Mouse (Mus musculus): ENCODE results near the gene 1700017B05Rik. TPM values are rescaled to one million over a fixed set of nuclear protein-coding genes. Genes with fewer than 3 reads are reported as not detected.

1700017B05Rik gene
- polyA plus RNA-seq, 1 experiment from 2014 or later = 19.5 TPM

DNA sequence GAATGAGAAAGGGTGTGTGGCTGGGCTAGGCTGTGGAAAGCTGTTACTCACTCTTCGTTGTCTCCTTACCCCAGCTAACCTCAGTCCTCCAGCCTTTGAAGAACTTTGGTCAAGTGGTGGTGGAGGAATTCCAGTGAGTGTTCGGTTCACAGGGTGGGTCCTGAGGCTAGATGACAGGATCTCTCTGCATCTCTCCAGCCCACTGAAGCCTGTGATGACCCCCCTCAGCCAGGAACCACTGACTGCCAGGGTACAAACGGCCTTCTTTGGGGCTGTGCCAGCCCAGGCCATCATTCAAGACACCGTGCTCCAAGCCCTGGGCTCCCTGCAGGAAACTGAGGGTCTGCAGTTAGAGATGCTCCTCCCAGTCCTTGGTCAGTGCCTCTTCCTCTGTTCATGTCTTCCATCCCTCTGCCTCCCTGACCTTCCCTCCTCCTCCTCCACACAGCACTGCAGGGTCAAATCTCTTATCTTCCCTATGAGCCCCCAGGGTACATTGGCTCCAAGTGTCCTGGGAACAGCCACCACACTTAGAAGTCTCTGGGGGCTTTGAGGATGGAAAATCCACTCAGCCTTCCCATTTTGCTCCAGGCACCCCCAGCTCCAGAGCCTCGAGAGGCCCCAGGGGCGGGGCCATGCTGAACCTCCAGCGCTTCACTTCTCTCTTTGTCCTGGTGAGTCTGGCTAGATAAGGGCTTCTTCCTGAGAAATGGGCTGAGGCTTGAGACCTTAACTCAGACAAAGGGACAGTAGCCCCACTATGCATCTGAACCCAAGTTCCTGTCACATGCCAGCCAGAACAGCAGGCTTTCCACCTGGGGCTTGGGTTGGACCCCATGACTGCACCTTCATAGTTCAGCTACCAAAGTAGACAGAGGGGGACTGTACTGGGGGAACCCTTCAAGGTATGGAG lies 14.1 kb downstream of the 1700017B05Rik start:
- Histone ChIP-seq H3K27me3 (replicated peaks; ENCODE audit: control insufficient read depth, insufficient read depth, low read length) (no peaks in the 10 kb centered on the region), H3K9me3 (ENCODE audit: control insufficient read depth, low read length) (no peaks in the 10 kb centered on the region), H3K27ac (replicated peaks; ENCODE audit: low read depth, low read length) (no peak overlapping the region), H3K4me2 (ENCODE audit: low read depth, low read length) (no peak overlapping the region), H3K4me1 (ENCODE audit: control insufficient read depth, insufficient read depth, low read length) (no peaks in the 10 kb centered on the region), H3K4me3 (ENCODE audit: low read depth, low read length) (no peak overlapping the region), H3K9ac (ENCODE audit: low read depth, low read length) (no peak overlapping the region), H3K36me3 (ENCODE audit: control insufficient read depth, insufficient read depth, low read length) (peaks cover 18% of the 10 kb centered on the region)
- ATAC-seq (ENCODE audit: low read depth) = no peak
- DNase-seq (ENCODE audit: low spot score) = no peak
- WGBS = 60% methylated on average over 6 of the region's 7 CpGs

- Histone ChIP-seq H3K27me3 (replicated peaks; ENCODE audit: control insufficient read depth, insufficient read depth, low read length) (no peaks in the 10 kb centered on the region), H3K27ac (replicated peaks; ENCODE audit: low read depth, low read length) (no peak overlapping the region), H3K9me3 (ENCODE audit: control insufficient read depth, low read length) (no peaks in the 10 kb centered on the region), H3K4me2 (ENCODE audit: low read depth, low read length) (no peak overlapping the region), H3K4me1 (ENCODE audit: control insufficient read depth, insufficient read depth, low read length) (no peaks in the 10 kb centered on the region), H3K4me3 (ENCODE audit: low read depth, low read length) (no peak overlapping the region), H3K9ac (ENCODE audit: low read depth, low read length) (no peak overlapping the region), H3K36me3 (ENCODE audit: control insufficient read depth, insufficient read depth, low read length) (peaks cover 8% of the 10 kb centered on the region; the same call in 1 of the 2 replicates)
- ATAC-seq (ENCODE audit: low read depth) = no peak
- DNase-seq (ENCODE audit: low spot score) = no peak
- WGBS = 66% methylated on average over 8 of the region's 8 CpGs
Observed at GRCm38 (mm10) chr9:57247201-57247671, 15.2 kb downstream of the 1700017B05Rik start.

DNA sequence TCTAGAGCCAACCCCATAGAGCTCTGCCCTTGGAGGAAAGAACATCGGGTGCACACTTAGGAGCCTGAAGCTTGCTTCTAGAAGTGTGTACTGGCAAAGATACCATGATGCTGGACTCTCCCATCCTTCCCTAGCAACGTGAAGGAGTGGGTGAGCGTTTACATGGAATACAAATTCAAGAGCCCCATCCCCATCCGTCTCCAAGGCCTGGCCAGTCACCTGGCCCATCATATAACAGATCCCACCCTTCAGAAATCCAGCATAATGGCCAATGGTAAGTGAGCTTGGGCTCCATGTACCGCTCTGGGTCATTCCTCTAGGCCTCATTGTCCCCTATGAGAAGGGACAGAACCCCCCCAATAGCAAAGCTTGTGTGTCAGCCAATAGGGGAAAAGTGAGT lies 15.9 kb downstream of the 1700017B05Rik start:
- Histone ChIP-seq H3K4me2 (ENCODE audit: low read depth, low read length) (no peak overlapping the region), H3K36me3 (ENCODE audit: control insufficient read depth, insufficient read depth, low read length) (0 out of 2 replicates have a peak, but pooled peaks cover under 1% of the 10 kb centered on the region), H3K4me1 (ENCODE audit: control insufficient read depth, insufficient read depth, low read length) (no peaks in the 10 kb centered on the region), H3K27me3 (replicated peaks; ENCODE audit: control insufficient read depth, insufficient read depth, low read length) (no peaks in the 10 kb centered on the region), H3K9me3 (ENCODE audit: control insufficient read depth, low read length) (no peaks in the 10 kb centered on the region), H3K4me3 (ENCODE audit: low read depth, low read length) (no peak overlapping the region), H3K27ac (replicated peaks; ENCODE audit: low read depth, low read length) (no peak overlapping the region), H3K9ac (ENCODE audit: low read depth, low read length) (no peak overlapping the region)
- WGBS = 90% methylated on average over 5 of the region's 5 CpGs
- no peak for DNase-seq (ENCODE audit: low spot score)
- no peak for ATAC-seq (ENCODE audit: low read depth)

DNA sequence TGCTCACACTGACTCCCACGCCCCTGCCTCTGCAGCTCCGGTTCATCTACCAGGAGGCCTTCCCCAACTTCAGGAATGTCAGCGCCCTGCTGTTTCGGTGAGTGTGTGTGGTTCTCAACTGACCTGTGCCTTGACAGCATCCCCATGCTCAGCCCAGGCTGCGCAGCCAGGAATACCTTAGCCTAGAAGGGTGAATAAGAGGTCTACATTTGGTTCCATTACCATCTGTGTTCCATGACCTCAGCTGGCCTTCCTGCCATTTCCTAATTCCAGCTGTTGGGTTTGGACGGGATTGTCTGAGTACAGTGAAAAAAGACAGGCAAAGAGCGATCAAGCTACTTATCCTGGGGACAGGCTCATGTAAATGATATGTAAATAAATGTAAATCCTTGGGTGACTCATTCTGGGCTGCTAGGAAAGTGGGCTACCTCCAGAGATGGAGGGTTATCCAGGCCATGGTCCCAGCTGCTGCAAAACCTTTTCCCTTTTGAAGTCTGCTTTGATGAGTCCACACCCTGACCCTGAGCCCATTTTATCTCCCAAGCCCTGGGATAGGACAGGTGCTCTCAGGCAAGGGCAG lies 18.2 kb downstream of the 1700017B05Rik start:
- H3K27me3 ChIP-seq (replicated peaks; ENCODE audit: control insufficient read depth, insufficient read depth, low read length) = no peaks in the 10 kb centered on the region
- DNase-seq (ENCODE audit: low spot score) (no peak), ATAC-seq (ENCODE audit: low read depth) (no peak)
- 22% methylated on average over 7 of the region's 7 CpGs for WGBS
- H3K9me3 ChIP-seq (ENCODE audit: control insufficient read depth, low read length) = no peaks in the 10 kb centered on the region
- H3K9ac ChIP-seq (ENCODE audit: low read depth, low read length) = no peak overlapping the region
- no peak overlapping the region for H3K4me2 ChIP-seq (ENCODE audit: low read depth, low read length)
- H3K4me1 ChIP-seq (ENCODE audit: control insufficient read depth, insufficient read depth, low read length) = no peaks in the 10 kb centered on the region
- H3K36me3 ChIP-seq (ENCODE audit: control insufficient read depth, insufficient read depth, low read length) = no peaks in the 10 kb centered on the region
- no peak overlapping the region for H3K27ac ChIP-seq (replicated peaks; ENCODE audit: low read depth, low read length)
- H3K4me3 ChIP-seq (ENCODE audit: low read depth, low read length) = no peak overlapping the region

DNA sequence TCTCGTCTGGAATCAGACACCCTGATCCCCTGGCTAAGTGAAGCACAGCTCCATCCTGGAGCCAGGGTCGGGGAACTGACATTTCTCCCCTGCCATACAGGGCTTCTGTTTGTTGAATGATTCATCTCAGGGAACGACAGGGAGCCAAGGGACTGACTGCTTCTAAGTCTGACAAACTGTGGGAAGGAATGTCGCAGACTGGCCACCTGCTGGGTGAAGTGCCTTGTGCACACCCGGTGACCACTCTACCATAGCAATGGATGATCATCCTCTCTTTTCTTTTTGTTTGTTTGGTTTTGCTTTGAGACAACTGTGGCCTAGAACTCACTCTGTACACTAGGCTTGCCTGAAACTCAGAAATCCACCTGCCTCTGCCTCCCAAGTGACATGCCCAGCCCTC lies 19.5 kb downstream of the 1700017B05Rik start:
- no peaks in the 10 kb centered on the region for H3K4me1 ChIP-seq (ENCODE audit: control insufficient read depth, insufficient read depth, low read length)
- no peak overlapping the region for H3K4me2 ChIP-seq (ENCODE audit: low read depth, low read length)
- H3K9me3 ChIP-seq (ENCODE audit: control insufficient read depth, low read length) = no peaks in the 10 kb centered on the region
- no peak overlapping the region for H3K9ac ChIP-seq (ENCODE audit: low read depth, low read length)
- no peak overlapping the region for H3K27ac ChIP-seq (replicated peaks; ENCODE audit: low read depth, low read length)
- no peak for DNase-seq (ENCODE audit: low spot score)
- H3K4me3 ChIP-seq (ENCODE audit: low read depth, low read length) = no peak overlapping the region
- H3K36me3 ChIP-seq (ENCODE audit: control insufficient read depth, insufficient read depth, low read length) = no peaks in the 10 kb centered on the region
- WGBS = 35% methylated on average over 5 of the region's 5 CpGs
- H3K27me3 ChIP-seq (replicated peaks; ENCODE audit: control insufficient read depth, insufficient read depth, low read length) = no peaks in the 10 kb centered on the region
- no peak for ATAC-seq (ENCODE audit: low read depth)

DNA sequence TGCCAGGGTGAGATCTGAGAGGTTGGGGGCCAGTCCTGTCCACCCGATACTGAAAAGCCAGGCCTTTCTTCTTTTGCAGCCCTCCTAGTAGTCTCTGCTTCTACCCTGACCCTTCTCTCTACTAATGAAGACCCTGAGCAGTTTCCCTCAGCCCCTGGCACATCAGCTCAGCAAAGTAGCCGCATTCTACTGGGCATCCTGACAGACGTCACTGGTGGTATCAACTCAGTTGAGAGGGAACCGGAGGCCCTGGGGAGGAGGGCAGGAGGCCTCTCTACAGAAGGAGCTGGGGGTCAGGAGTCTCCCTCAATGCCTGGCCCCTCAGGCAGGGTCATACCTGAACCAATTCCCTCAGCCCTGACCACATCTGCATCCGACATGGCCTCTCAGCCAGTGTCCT lies 21.3 kb downstream of the 1700017B05Rik start:
- H3K9me3 ChIP-seq (ENCODE audit: control insufficient read depth, low read length) = no peaks in the 10 kb centered on the region
- ATAC-seq (ENCODE audit: low read depth) (no peak), DNase-seq (ENCODE audit: low spot score) (no peak)
- 76% methylated on average over 5 of the region's 5 CpGs for WGBS
- H3K4me1 ChIP-seq (ENCODE audit: control insufficient read depth, insufficient read depth, low read length) = no peaks in the 10 kb centered on the region
- H3K27ac ChIP-seq (replicated peaks; ENCODE audit: low read depth, low read length) = no peak overlapping the region
- H3K4me3 ChIP-seq (ENCODE audit: low read depth, low read length) = no peak overlapping the region
- H3K4me2 ChIP-seq (ENCODE audit: low read depth, low read length) = no peak overlapping the region
- no peaks in the 10 kb centered on the region for H3K36me3 ChIP-seq (ENCODE audit: control insufficient read depth, insufficient read depth, low read length)
- H3K9ac ChIP-seq (ENCODE audit: low read depth, low read length) = no peak overlapping the region
- H3K27me3 ChIP-seq (replicated peaks; ENCODE audit: control insufficient read depth, insufficient read depth, low read length) = no peaks in the 10 kb centered on the region

DNA sequence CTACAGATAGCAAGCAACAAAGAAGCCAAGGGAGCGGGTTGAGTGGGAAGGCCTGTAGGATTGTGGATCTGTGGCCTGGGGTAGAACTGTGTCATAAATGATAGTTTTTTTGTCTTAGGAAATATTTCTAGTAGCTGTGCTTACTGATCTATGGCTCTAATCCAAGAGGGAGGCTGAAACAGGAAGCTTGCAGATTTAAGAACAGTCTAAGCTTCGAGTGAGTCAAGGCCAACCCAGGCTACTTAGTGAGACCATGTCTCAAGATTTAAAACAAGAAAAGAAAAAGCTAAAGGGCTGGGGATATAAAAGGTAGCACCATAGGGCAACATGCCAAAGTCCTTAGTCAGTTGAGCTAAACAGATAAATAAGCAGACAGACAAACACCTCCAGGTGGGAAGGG lies 24.2 kb downstream of the 1700017B05Rik start:
- Histone ChIP-seq H3K27ac (replicated peaks; ENCODE audit: low read depth, low read length) (no peak overlapping the region), H3K9ac (ENCODE audit: low read depth, low read length) (no peak overlapping the region), H3K4me1 (ENCODE audit: control insufficient read depth, insufficient read depth, low read length) (no peaks in the 10 kb centered on the region), H3K9me3 (ENCODE audit: control insufficient read depth, low read length) (no peaks in the 10 kb centered on the region), H3K36me3 (ENCODE audit: control insufficient read depth, insufficient read depth, low read length) (no peaks in the 10 kb centered on the region), H3K4me2 (ENCODE audit: low read depth, low read length) (no peak overlapping the region), H3K27me3 (replicated peaks; ENCODE audit: control insufficient read depth, insufficient read depth, low read length) (no peaks in the 10 kb centered on the region), H3K4me3 (ENCODE audit: low read depth, low read length) (no peak overlapping the region)
- no peak for DNase-seq (ENCODE audit: low spot score)
- WGBS = 89% methylated on average over 2 of the region's 2 CpGs
- no peak for ATAC-seq (ENCODE audit: low read depth)

- H3K4me1 ChIP-seq (ENCODE audit: control insufficient read depth, insufficient read depth, low read length) = no peaks in the 10 kb centered on the region
- H3K27me3 ChIP-seq (replicated peaks; ENCODE audit: control insufficient read depth, insufficient read depth, low read length) = no peaks in the 10 kb centered on the region
- no peaks in the 10 kb centered on the region for H3K36me3 ChIP-seq (ENCODE audit: control insufficient read depth, insufficient read depth, low read length)
- H3K9ac ChIP-seq (ENCODE audit: low read depth, low read length) = no peak overlapping the region
- no peak overlapping the region for H3K4me3 ChIP-seq (ENCODE audit: low read depth, low read length)
- DNase-seq (ENCODE audit: low spot score) = no peak
- no peaks in the 10 kb centered on the region for H3K9me3 ChIP-seq (ENCODE audit: control insufficient read depth, low read length)
- no peak overlapping the region for H3K4me2 ChIP-seq (ENCODE audit: low read depth, low read length)
- no peak overlapping the region for H3K27ac ChIP-seq (replicated peaks; ENCODE audit: low read depth, low read length)
- no peak for ATAC-seq (ENCODE audit: low read depth)
- 86% methylated on average over 5 of the region's 5 CpGs for WGBS
Observed at GRCm38 (mm10) chr9:57237705-57238104, 24.7 kb downstream of the 1700017B05Rik start.
